Mouse (Mus musculus) cerebellum, postnatal 10 days (tissue): Measurements from ENCODE around the gene Hook2.
A peak's percentile ranks its signal among the peaks of the same experiment; 100 is the strongest.

ENCODE experiments used
- DNase-seq, 2 experiments: peaks; one replicate each; pipeline ENCODE4 v3.0.0; 2021; ENCODE audit warnings: mixed read lengths in 2 of 2

Hook2 gene

GRCm38 (mm10) chr8:84990349-84990748 is at the start of gene Hook2:
TSS of gene Hook2 (plus strand) at chr8:84990603.
- DNase-seq: peak; percentile 98 to 99

GRCm38 (mm10) chr8:84943699-84944098 is 46.7 kb upstream of the Hook2 start:
- DNase-seq: peak; percentile 36 to 59

GRCm38 (mm10) chr8:84944478-84945160 is 45.8 kb upstream of the Hook2 start:
- DNase-seq: peak; percentile 80

- DNase-seq: peak; percentile 64 to 68
Measured at GRCm38 (mm10) chr8:84945235-84945632, 45.2 kb upstream of the Hook2 start.

- peak; percentile 83 to 88 for DNase-seq
Measured at GRCm38 (mm10) chr8:84945633-84946527, 44.5 kb upstream of the Hook2 start.

- DNase-seq: peak; percentile 83 to 85
Measured at GRCm38 (mm10) chr8:84946528-84947240, 43.7 kb upstream of the Hook2 start, which contains the start of gene Rtbdn. TSS of gene Rtbdn (plus strand) at chr8:84946991.

GRCm38 (mm10) chr8:84947241-84947545 is 43.2 kb upstream of the Hook2 start:
- DNase-seq: peak in 1 of 2 experiments; percentile 8

GRCm38 (mm10) chr8:84949753-84950152 is 40.6 kb upstream of the Hook2 start:
- DNase-seq: no peak

- peak in 1 of 2 experiments; percentile 28 for DNase-seq
Measured at GRCm38 (mm10) chr8:84952612-84953255, 37.7 kb upstream of the Hook2 start.

- DNase-seq: peak; percentile 90 to 96
Measured at GRCm38 (mm10) chr8:84956768-84957167, 33.6 kb upstream of the Hook2 start.

- no peak for DNase-seq
Measured at GRCm38 (mm10) chr8:84959811-84960210, 30.6 kb upstream of the Hook2 start.

GRCm38 (mm10) chr8:84963952-84964351 is 26.5 kb upstream of the Hook2 start:
- DNase-seq: no peak

GRCm38 (mm10) chr8:84965731-84966291 is 24.6 kb upstream of the Hook2 start:
- peak; percentile 93 to 96 for DNase-seq

GRCm38 (mm10) chr8:84966603-84967002 is 23.8 kb upstream of the Hook2 start:
- DNase-seq: no peak

GRCm38 (mm10) chr8:84967532-84968304 is 22.7 kb upstream of the Hook2 start:
- DNase-seq: no peak

GRCm38 (mm10) chr8:84968650-84969049 is 21.8 kb upstream of the Hook2 start:
- DNase-seq: no peak

- peak; percentile 90 to 92 for DNase-seq
Measured at GRCm38 (mm10) chr8:84969241-84970134, 20.9 kb upstream of the Hook2 start, which contains the start of the genes Gm49661, Prdx2 and Rnaseh2a. TSS of gene Gm49661 (minus strand) at chr8:84969433. TSS of gene Prdx2 (plus strand) at chr8:84969587. TSS of gene Rnaseh2a (minus strand) at chr8:84969767.

- no peak for DNase-seq
Measured at GRCm38 (mm10) chr8:84970135-84970790, 20.1 kb upstream of the Hook2 start.

- DNase-seq: no peak
Measured at GRCm38 (mm10) chr8:84970913-84971312, 19.5 kb upstream of the Hook2 start.

GRCm38 (mm10) chr8:84973079-84973478 is 17.3 kb upstream of the Hook2 start:
- DNase-seq: no peak
